Mouse (Mus musculus): ENCODE measurements around the gene Cox10.

DNA sequence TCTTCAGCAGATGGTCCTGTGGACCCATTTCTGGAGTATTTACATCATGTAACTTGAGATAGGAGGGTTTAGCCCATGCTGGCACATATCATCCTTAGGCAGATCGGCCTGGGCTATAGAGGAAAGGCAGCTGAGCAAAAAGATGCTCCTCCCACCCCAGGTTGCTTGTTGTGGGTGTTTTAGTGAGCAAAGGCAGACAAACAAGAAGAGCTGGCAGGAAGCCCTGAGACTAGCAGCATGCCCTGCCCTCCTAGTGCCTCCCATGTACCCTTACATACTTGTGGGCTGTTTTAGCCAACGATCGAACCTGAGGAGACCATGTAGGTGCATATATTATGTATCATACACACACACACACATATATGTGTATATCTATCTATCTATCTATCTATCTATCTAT lies 135.3 kb downstream of the Cox10 start:
- TF ChIP-seq TAL1 (IDR thresholded peaks at IDR 0.05; ENCODE audit: low read length) (no peak), GATA1 (IDR thresholded peaks at IDR 0.05; ENCODE audit: low read length) (no peak)
